8 mouse cellular contexts compared by ENCODE assay signal in the genomic region with DNA sequence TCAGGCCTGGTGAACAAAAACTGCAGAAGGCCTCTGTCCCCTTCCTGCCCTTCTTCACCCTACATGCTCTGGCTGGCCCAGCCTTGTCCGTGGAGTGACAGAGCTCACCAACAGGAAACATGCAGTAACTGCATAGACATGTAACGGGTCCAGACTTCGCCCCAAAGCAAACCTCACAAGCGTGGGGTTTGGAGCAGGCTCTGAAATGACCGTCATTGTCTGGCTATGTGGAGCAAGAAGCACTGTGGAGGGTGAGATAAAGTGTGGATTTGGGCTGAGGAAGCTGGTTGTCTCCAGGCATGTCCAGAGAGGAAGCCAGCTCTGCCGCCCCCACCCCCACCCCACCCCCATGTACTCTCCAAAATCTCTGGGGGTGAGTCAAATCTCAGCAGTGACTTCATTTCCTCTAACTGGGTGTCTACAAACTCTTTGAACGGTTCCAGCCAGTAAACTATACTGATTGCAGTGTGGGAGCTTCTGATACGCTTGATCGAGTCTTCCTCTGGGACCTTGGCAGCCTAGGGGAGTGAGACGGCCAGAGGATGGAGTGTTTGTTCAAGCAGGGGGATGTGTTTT.
A peak's percentile ranks its signal among the peaks of the same experiment; 100 is the strongest.
DNase-seq lines count a peak whose midpoint lies in the region; ATAC-seq lines count a peak whose summit lies in the region.
"Had no signal": no experiment of that assay in that cellular context is flagged by ENCODE, and none has a peak within 500 bp of the region (broad histone marks: within the 10 kb centered on the region; RNA-seq: fewer than 3 reads in every experiment).

No protein-coding gene starts in this region.

- WGBS in embryonic facial prominence, embryonic 10.5 days, result 66% methylated on average over 10 of the region's 10 CpGs

- DNase-seq in NIH3T3 (ENCODE audit: low read depth), result peak; percentile 62
- DNase-seq in embryonic facial prominence, embryonic 10.5 days (ENCODE audit: low spot score), result no peak
- peak; percentile 14 for DNase-seq in induced T-regulatory cell, adult 2 months (ENCODE audit: low read depth)
- peak; percentile 57 for DNase-seq in lung, postnatal 14 days
- no peak for DNase-seq in layer of hippocampus, adult 9-11 months
- DNase-seq in right cerebral cortex, adult 2 months (ENCODE audit: low spot score in 2 of 2), result no peak

- H3K27me3 ChIP-seq in embryonic facial prominence, embryonic 10.5 days (replicated peaks; ENCODE audit: low read depth, poor library complexity, severe bottlenecking), result no peaks in the 10 kb centered on the region

- H3K9me3 ChIP-seq in embryonic facial prominence, embryonic 10.5 days, result no peaks in the 10 kb centered on the region

- H3K4me1 ChIP-seq in embryonic facial prominence, embryonic 10.5 days, result peaks cover 6% of the 10 kb centered on the region; the same call in 1 of the 2 replicates

- H3K36me3 ChIP-seq in embryonic facial prominence, embryonic 10.5 days (replicated peaks), result no peaks in the 10 kb centered on the region

- H3K4me3 ChIP-seq in embryonic facial prominence, embryonic 10.5 days, result no peak overlapping the region

- 0 out of 2 replicates have a peak overlapping the region, but pooled peaks have one; percentile 5 for H3K27ac ChIP-seq in embryonic facial prominence, embryonic 10.5 days (replicated peaks)

- ATAC-seq in erythroblast, adult 5-6 weeks (replicated peaks; ENCODE audit: low FRiP score, poor library complexity, severe bottlenecking), result no peak
- ATAC-seq: hindbrain, embryonic 16.5 days had no signal

Comparison
In these comparisons a context has a peak if more than half of its experiments do, and no peak if none do; other contexts are left out.
1. DNase-seq: peak in NIH3T3 (single experiment), induced T-regulatory cell, adult 2 months (single experiment) and lung, postnatal 14 days (single experiment); none in embryonic facial prominence, embryonic 10.5 days (single experiment), layer of hippocampus, adult 9-11 months (single experiment) and right cerebral cortex, adult 2 months (0 of 2).